Mouse (Mus musculus): ENCODE data around the gene Pheta2. TPM values are rescaled to one million over a fixed set of nuclear protein-coding genes. Genes with fewer than 3 reads are reported as not detected.
A peak's percentile ranks its signal among the peaks of the same experiment; 100 is the strongest.
"Not testable (repeated sequence)": the region's sequence is repeated elsewhere in the genome, so short reads cannot be mapped to it uniquely, and the experiment has no call there.

Gene Pheta2
- polyA plus RNA-seq, 1 experiment from 2014 or later = 1.2 TPM

DNA sequence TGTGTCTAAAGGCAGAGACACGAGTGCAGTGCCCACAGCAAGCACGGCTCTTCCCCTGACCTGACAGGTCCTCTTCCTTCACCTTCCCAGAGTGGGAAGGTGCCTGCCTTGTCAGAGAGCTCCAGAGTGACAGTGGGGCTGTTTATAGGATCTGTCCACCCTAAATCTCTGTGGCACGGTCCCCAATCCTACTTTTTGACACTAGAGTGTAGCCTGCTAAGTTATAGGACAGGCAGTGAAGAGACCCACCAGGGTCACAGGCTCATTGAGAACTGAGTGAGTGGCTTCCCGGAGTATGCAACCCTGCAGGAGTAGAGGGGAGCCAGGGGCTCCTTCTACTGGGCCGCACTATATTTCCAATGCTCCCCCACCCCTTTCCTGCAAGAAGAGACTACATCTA, 39.0 kb downstream of the Pheta2 start:
- no peak overlapping the region for H3K27ac ChIP-seq
- ATAC-seq (replicated peaks) = no peak
- H3K36me3 ChIP-seq (replicated peaks) = no peaks in the 10 kb centered on the region
- no peak overlapping the region for H3K4me3 ChIP-seq
- no peaks in the 10 kb centered on the region for H3K9me3 ChIP-seq
- H3K9ac ChIP-seq = no peak overlapping the region
- 0 out of 2 replicates have a peak, but pooled peaks cover 3% of the 10 kb centered on the region for H3K27me3 ChIP-seq (replicated peaks)
- 80% methylated on average over 5 of the region's 5 CpGs for WGBS
- H3K4me1 ChIP-seq = peaks cover 3% of the 10 kb centered on the region; the same call in 1 of the 2 replicates
- H3K4me2 ChIP-seq = no peak overlapping the region

DNA sequence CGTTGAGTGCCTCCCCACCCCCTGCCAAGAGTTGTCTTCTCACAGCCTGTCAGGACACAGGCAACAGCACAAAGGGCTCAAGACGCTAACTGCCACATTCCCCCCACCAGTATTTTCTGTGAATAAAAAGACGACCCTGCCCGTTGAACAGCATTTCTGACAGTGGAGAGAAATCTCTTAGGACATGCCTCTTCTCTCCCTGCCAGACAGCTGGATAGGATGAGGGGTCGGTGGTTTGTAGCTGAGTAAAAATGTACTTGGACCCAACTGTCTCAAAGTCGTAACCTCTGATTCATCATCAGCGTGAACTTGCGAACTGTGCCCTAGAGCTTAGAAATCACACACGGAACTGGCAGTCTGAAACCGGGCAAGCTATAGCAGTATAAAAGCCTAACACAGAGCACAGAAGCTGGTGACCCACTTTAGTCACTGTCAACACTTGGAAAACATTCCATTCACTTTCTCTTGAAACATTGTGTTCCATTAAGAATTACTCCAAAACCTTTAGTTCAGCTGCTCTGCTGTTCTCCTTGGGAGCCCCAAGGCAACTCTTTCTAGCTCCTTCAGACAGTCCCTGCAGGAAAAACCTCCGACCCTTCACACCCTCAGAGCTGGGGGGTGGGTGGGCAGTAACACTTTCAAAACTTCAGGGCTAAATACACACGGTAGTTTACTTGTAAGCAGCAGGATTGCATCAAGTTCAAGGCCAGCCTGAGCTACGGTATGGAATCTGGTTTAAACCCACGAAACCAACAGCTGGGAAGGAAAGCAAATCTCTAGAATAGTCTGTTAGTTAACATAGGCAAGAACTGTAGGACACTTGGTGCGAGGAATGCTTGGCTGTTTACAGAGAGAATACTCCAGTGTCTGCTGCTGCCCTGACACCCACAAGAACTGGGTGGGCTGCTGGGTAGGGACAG, 39.8 kb downstream of the Pheta2 start:
- Histone ChIP-seq H3K9me3 (no peaks in the 10 kb centered on the region), H3K4me3 (no peak overlapping the region), H3K27me3 (replicated peaks) (0 out of 2 replicates have a peak, but pooled peaks cover 3% of the 10 kb centered on the region), H3K27ac (no peak overlapping the region), H3K36me3 (replicated peaks) (no peaks in the 10 kb centered on the region), H3K4me2 (no peak overlapping the region), H3K4me1 (peaks cover 3% of the 10 kb centered on the region; the same call in 1 of the 2 replicates), H3K9ac (no peak overlapping the region)
- WGBS = 53% methylated on average over 15 of the region's 15 CpGs
- ATAC-seq (replicated peaks) = no peak

DNA sequence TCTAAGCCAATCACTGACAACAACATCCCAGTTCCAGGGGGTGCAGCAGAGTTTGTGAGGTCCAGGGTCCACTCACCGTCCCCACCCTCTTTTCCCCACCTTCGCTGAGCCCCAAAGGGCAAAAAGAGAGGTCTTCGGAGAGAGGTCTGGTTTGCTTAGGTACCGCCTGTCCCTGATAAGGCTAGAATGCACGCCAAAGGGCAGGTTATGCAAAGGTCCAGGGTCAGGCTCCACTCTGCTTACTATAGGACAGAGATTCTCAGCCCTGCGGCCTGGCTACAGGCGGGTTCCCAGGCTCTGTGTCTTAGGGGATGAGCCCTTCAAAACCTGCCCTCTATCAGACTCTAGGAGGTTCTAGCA, 40.7 kb downstream of the Pheta2 start:
- Histone ChIP-seq H3K4me3 (peak overlapping the region; percentile 33), H3K27me3 (replicated peaks) (0 out of 2 replicates have a peak, but pooled peaks cover 3% of the 10 kb centered on the region), H3K36me3 (replicated peaks) (no peaks in the 10 kb centered on the region), H3K4me2 (peak overlapping the region; percentile 57), H3K27ac (no peak overlapping the region), H3K9me3 (no peaks in the 10 kb centered on the region), H3K4me1 (peaks cover 3% of the 10 kb centered on the region; the same call in 1 of the 2 replicates), H3K9ac (no peak overlapping the region)
- ATAC-seq (replicated peaks) = peak; percentile 30; the same call in 1 of the 2 replicates
- WGBS = 22% methylated on average over 7 of the region's 7 CpGs

DNA sequence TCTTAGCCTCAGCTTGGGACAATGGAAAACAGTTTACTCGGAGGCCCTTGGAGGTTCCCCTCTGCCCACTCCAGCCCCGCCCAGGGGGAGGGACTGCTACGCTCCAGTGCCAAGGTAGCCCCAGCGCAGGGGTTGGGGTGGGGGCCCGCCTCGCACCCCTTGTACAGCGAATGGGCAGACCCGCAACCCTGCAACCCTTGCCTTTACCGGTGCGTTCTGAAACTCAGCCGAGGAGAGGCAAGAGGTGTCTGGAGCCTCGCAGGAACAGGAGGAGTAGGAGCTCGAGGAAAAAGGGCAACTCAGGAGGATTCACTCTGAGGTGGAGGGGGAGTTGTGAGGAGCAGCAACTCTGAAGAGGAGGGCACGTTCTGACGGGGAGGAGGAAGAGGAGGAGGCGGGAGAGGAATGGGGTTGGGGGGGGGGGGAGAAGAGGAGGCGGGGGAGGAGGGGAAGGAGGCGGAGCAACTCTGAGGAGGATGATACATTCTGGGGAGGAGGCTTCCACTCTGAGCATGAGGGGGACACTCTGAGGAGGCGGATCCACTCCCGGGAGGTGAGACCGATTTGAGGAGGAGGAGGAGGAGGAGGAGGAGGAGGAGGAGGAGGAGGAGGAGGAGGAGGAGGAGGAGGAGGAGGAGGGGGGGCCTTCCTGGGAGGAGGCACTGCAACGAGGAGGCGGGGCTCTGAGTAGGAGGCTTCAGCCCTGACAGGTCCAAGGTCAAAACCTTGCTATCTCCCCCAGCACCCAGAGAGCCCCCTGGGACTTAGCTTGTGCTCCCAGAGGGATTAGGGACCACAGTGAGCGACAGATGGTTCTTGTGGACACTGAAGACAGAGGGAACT, 41.4 kb downstream of the Pheta2 start, which contains the start of gene Cyp2d22:
Gene Cyp2d22, minus strand, starts transcription at position 390 of the 843 bp plus-strand sequence.
- Histone ChIP-seq H3K36me3 (replicated peaks) (no peaks in the 10 kb centered on the region), H3K4me2 (peak within 1 kb of the TSS; percentile 57), H3K27ac (no peak within 1 kb of the TSS), H3K4me1 (peaks cover 3% of the 10 kb centered on the region; the same call in 1 of the 2 replicates), H3K27me3 (replicated peaks) (0 out of 2 replicates have a peak, but pooled peaks cover 3% of the 10 kb centered on the region), H3K4me3 (peak within 1 kb of the TSS; percentile 33), H3K9ac (no peak within 1 kb of the TSS; the same call in none of the 2 replicates), H3K9me3 (no peaks in the 10 kb centered on the region)
- ATAC-seq (replicated peaks) = peak; percentile 24; the same call in 1 of the 2 replicates
- 1% methylated on average over 22 of the region's 24 CpGs for WGBS

DNA sequence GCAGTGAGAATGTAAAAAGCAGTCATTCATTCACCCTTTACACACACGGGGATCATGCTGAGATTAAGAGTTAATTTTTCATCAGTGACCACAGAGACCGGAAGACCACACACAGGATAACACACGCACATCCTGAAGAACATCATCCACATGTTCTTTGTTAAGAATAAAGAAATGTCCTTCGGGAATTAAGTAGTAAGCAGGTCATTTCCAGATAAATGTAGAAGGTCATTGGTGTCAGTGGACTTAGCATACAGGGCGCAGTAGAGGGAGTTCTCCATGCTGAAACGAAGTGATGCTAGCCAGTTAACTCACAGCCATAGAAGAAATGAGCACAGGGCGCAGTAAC, 41.9 kb downstream of the Pheta2 start:
- WGBS = 30% methylated on average over 7 of the region's 7 CpGs
- Histone ChIP-seq H3K27ac (no peak overlapping the region), H3K27me3 (replicated peaks) (0 out of 2 replicates have a peak, but pooled peaks cover 3% of the 10 kb centered on the region), H3K36me3 (replicated peaks) (no peaks in the 10 kb centered on the region), H3K4me3 (peak overlapping the region; percentile 33), H3K9me3 (no peaks in the 10 kb centered on the region), H3K4me2 (peak overlapping the region; percentile 57), H3K9ac (no peak overlapping the region; the same call in 1 of the 2 replicates), H3K4me1 (peaks cover 3% of the 10 kb centered on the region; the same call in 1 of the 2 replicates)
- ATAC-seq (replicated peaks) = no peak

DNA sequence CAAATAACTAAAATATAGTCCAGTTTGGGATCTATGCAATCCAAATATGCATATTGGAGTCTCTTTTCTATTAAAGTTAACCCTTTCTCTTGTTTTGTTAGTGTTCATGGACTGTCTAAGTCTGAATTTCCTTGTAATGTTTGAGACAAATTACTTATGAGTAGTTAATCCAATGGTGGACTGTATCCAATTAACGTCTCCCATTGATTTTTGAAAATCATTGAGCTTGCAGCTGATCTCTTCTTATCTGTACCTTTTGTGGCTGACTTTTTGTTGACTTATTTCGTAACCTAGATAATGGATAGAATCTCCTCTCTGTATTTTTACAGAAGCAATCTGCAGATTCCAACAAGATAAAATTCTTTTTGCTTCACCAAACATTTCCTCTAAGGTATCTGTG, 43.7 kb downstream of the Pheta2 start:
- Histone ChIP-seq H3K27me3 (replicated peaks) (0 out of 2 replicates have a peak, but pooled peaks cover 3% of the 10 kb centered on the region), H3K27ac (no peak overlapping the region), H3K4me1 (peaks cover 3% of the 10 kb centered on the region; the same call in 1 of the 2 replicates), H3K9ac (no peak overlapping the region), H3K9me3 (no peaks in the 10 kb centered on the region), H3K36me3 (replicated peaks) (no peaks in the 10 kb centered on the region), H3K4me2 (no peak overlapping the region), H3K4me3 (no peak overlapping the region)
- 87% methylated on average over 2 of the region's 2 CpGs for WGBS
- ATAC-seq (replicated peaks) = no peak

DNA sequence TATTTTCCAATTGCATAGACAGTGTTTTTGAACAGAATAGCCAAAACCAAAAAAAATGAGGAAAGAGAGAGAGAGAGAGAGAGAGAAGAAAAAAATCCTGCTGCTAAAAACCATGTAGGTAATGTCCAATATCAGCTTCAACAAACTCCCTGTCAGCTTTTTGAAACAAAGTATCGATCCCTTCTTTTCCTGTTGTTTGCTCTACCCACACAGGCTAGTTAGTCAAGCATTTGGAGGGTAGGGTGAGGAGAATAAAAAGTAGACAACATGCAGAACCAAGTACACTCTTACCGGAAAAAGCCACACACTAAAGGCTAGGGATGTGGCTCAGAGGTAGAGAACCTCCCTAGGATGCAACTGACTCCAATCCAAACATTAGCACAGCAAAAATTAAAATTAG, 47.0 kb downstream of the Pheta2 start:
- whole genome bisulfite sequencing = 93% methylated on average over 2 of the region's 2 CpGs

DNA sequence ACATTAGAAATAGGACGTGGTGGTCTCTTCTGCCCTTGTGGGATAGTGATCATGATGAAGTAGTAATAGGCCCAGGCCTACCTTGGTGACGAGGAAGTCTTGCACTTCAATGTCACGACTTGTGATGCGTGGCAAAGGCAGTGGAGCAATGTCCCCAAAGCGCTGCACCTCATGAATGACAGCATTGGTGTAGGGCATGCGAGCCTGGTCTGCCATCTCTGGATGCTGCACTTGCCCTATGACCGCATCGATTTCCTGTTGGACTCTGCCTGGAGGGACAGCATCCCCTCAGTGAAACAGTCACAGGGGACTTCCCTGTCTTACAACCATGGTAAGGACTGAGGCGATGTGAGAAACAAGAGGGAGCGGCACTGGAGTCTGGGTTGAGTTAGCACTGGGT, 51.2 kb downstream of the Pheta2 start:
- ATAC-seq (replicated peaks) = not testable (repeated sequence)
- 93% methylated on average over 10 of the region's 10 CpGs for WGBS

More for the DNA sequence above, 47.0 kb downstream of the Pheta2 start:
- no peaks in the 10 kb centered on the region for H3K4me1 ChIP-seq
- no peak for ATAC-seq (replicated peaks)
- H3K4me2 ChIP-seq = no peak overlapping the region
- H3K4me3 ChIP-seq = no peak overlapping the region
- no peaks in the 10 kb centered on the region for H3K9me3 ChIP-seq
- H3K9ac ChIP-seq = no peak overlapping the region
- no peak overlapping the region for H3K27ac ChIP-seq
- no peaks in the 10 kb centered on the region for H3K36me3 ChIP-seq (replicated peaks)
- H3K27me3 ChIP-seq (replicated peaks) = no peaks in the 10 kb centered on the region

DNA sequence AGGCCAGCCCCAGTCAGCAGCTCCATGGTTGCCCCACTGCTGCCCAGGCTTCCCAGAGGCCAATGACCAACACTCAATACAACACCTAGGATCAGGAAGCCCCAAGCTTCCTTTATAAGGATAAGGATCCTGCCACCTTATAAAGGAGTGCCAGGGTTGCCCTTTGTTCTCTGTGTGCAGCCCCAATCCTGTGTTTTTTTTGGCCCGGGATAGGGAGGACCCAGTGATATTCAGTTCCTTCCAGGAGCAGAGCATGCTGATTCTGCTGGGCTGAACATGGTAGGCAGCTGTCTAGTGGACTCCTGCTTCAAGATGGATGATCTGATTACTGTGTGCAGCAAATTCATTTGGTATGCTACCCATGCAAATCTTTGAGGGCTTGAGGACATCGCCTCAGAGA, 55.2 kb downstream of the Pheta2 start, which contains the start of gene Cyp2d11:
Gene Cyp2d11, minus strand, starts transcription at position 101 of the 400 bp plus-strand sequence.
- WGBS = 88% methylated on average over 2 of the region's 2 CpGs
- H3K9me3 ChIP-seq; H3K36me3 ChIP-seq (replicated peaks); ATAC-seq (replicated peaks); H3K9ac ChIP-seq; H3K4me3 ChIP-seq; H3K27me3 ChIP-seq (replicated peaks); H3K27ac ChIP-seq; H3K4me1 ChIP-seq; H3K4me2 ChIP-seq: not testable (repeated sequence)

More for the DNA sequence above, 51.2 kb downstream of the Pheta2 start:
- not testable (repeated sequence) for H3K36me3 ChIP-seq (replicated peaks); H3K9me3 ChIP-seq; H3K4me3 ChIP-seq; H3K4me1 ChIP-seq; H3K4me2 ChIP-seq; H3K27ac ChIP-seq; H3K27me3 ChIP-seq (replicated peaks); H3K9ac ChIP-seq

Small RNAs within 50 kb of the gene (microRNA-seq; reads per million reads assigned to microRNA genes)
- gene Mir7684 = not detected

Other genes with a start within 250 kb of the Pheta2 start
- gene Ccdc134, start 211.0 kb upstream of the Pheta2 start, polyA plus RNA-seq (2015; fragmentation: Nextera tagmentation; extraction: Ambion mirVana) = 12.2 and 12.7 TPM in 2 replicates
- 220 and 224 TPM in 2 replicates for gene Srebf2, start 191.8 kb upstream of the Pheta2 start, polyA plus RNA-seq (2015; fragmentation: Nextera tagmentation; extraction: Ambion mirVana)
- gene Shisa8, start 126.1 kb upstream of the Pheta2 start, polyA plus RNA-seq (2015; fragmentation: Nextera tagmentation; extraction: Ambion mirVana) = 1.1 and 1.5 TPM in 2 replicates
- 0.08 and 0.26 TPM in 2 replicates for gene Tnfrsf13c, start 114.6 kb upstream of the Pheta2 start, polyA plus RNA-seq (2015; fragmentation: Nextera tagmentation; extraction: Ambion mirVana)
- gene Cenpm, start 94.2 kb upstream of the Pheta2 start, polyA plus RNA-seq (2015; fragmentation: Nextera tagmentation; extraction: Ambion mirVana) = 10.7 and 13.6 TPM in 2 replicates
- gene 1500009C09Rik, start 86.5 kb upstream of the Pheta2 start, polyA plus RNA-seq (2015; fragmentation: Nextera tagmentation; extraction: Ambion mirVana) = 22.6 and 24.0 TPM in 2 replicates
- gene Sept3, start 64.0 kb upstream of the Pheta2 start, polyA plus RNA-seq (2015; fragmentation: Nextera tagmentation; extraction: Ambion mirVana) = 454 and 479 TPM in 2 replicates
- not detected in 2 replicates for gene Wbp2nl, start 40.0 kb upstream of the Pheta2 start, polyA plus RNA-seq (2015; fragmentation: Nextera tagmentation; extraction: Ambion mirVana)
- 25.4 and 27.2 TPM in 2 replicates for gene Naga, start within 50 bp of the Pheta2 start, polyA plus RNA-seq (2015; fragmentation: Nextera tagmentation; extraction: Ambion mirVana)
- 322 and 335 TPM in 2 replicates for gene Smdt1, start within 50 bp of the Pheta2 start, polyA plus RNA-seq (2015; fragmentation: Nextera tagmentation; extraction: Ambion mirVana)
- gene Ndufa6, start 15.4 kb downstream of the Pheta2 start, polyA plus RNA-seq (2015; fragmentation: Nextera tagmentation; extraction: Ambion mirVana) = 309 and 330 TPM in 2 replicates
- 1.7 and 2.0 TPM in 2 replicates for gene Cyp2d22, start 41.3 kb downstream of the Pheta2 start, polyA plus RNA-seq (2015; fragmentation: Nextera tagmentation; extraction: Ambion mirVana)
- not detected in 2 replicates for gene Cyp2d11, start 55.1 kb downstream of the Pheta2 start, polyA plus RNA-seq (2015; fragmentation: Nextera tagmentation; extraction: Ambion mirVana)
- gene Cyp2d10, start 68.3 kb downstream of the Pheta2 start, polyA plus RNA-seq (2015; fragmentation: Nextera tagmentation; extraction: Ambion mirVana) = 0.34 TPM in 1 of 2 replicates, not detected in the other
- gene Cyp2d9, start 94.5 kb downstream of the Pheta2 start, polyA plus RNA-seq (2015; fragmentation: Nextera tagmentation; extraction: Ambion mirVana) = not detected in 2 replicates
- gene Cyp2d12, start 216.1 kb downstream of the Pheta2 start, polyA plus RNA-seq (2015; fragmentation: Nextera tagmentation; extraction: Ambion mirVana) = not detected in 2 replicates